Mouse (Mus musculus): ENCODE data around the gene Rph3a. TPM values are rescaled to one million over a fixed set of nuclear protein-coding genes. Genes with fewer than 3 reads are reported as not detected.

The Rph3a gene
- total RNA-seq (2021), result 100 to 1,000 TPM; 309 to 328 TPM
- long read RNA-seq, experiment 1, partial matches to known transcripts, result 71 of 327 reads
- long read RNA-seq, experiment 1, other reads (novel, unspliced or antisense), result 256 of 327 reads
- long read RNA-seq, experiment 2, partial matches to known transcripts, result 36 of 173 reads
- long read RNA-seq, experiment 2, other reads (novel, unspliced or antisense), result 137 of 173 reads

DNA sequence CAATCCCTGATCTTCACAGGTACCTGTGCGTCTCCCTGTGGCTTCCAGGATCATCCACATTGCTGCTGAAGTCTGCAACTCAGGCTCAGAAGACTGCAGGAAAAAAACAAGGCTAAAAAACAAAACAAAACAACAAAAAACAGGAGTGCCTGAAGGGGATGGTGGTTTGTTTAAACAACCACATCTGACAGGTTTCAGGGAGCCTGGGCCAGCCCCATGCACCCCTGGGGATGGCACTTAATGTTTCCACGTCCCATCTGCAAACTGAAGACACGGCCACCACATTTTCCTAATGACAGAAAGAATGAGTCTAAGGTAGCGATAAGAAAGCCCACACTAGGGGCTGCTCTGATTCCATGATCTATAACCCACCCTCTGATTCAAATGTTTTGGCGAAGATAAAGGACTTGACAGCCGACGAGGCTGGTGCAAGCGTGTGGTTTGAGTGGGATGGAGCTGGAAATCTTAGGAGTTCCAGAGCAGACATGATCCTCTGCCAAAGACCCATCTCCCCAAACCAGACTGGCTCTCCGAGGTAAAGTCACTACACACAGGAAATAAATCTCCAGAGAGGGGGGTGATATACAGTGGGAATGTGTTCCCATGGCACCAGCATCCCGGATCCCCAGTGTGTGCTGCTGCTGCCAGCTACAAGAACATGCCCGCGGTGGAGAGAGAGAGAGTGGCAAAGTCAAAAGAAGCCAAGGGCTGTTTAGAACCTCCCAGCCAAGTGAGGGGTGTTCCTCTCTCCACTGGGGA, at the start of gene Rph3a:
TSS of gene Rph3a (minus strand) at position 282 of the 759 bp plus-strand sequence.
- no peak for DNase-seq (ENCODE audit: low spot score in 2 of 2)

DNA sequence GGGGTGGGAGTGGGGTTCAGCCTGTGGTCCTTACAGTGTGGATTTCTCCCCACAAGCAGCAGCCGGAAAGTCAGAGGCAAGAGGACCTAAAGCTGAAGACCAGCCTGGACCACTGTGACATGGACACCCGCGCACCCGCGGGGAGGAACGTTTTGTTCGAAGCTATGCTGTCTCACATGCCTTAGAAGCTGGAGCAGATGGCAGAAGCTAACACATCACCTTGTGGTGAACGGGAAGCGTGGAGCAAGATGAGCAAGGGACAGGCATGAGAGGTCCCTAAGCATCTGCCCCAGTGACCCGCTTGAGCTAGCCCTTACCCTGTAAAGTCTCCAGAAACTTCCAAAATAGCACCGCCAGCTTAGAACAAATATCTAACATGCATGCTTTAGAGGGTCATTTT, 48.4 kb upstream of the Rph3a start:
- DNase-seq (ENCODE audit: low spot score in 2 of 2), result peak in 1 of 2 experiments; percentile 27

DNA sequence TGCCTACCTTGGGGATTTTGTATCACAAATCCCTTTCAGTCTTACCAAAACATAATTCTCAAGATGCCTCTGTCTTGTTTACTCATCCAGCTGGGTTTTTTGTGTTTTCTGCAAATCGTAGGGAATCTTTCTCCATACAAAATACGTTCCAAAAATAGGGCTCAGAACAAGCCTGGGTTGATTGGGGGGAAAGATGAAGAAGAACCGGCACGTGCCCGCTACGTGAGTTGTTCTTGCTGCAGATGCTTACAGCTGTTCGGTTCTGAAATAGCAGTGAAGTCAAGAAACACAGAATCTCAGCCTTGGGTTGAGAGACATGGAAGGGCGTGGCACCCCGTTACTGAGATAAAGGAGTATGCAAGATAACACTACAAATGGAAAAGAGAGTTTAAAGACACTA, 44.0 kb upstream of the Rph3a start:
- no peak for DNase-seq (ENCODE audit: low spot score in 2 of 2)

DNA sequence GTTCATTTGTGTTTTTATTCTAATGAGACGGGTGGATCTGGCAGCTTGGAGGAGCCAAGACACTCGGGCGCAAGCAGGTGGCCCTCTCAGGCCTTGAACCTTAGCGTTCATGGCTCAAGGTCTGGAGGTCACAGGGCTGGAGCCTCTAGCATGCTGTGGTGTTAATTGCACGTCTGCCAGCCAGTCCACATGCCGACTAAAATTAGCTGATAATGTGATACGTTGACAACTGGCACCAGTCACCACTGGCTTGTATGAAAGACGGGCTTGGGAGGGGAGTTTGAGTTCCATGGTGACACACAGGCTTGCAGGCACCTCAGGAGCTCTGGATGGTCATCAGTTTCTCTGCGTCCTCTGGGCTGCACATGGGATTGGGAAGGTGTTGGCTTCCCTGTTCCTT, 31.9 kb upstream of the Rph3a start:
- DNase-seq (ENCODE audit: low spot score in 2 of 2), result no peak

DNA sequence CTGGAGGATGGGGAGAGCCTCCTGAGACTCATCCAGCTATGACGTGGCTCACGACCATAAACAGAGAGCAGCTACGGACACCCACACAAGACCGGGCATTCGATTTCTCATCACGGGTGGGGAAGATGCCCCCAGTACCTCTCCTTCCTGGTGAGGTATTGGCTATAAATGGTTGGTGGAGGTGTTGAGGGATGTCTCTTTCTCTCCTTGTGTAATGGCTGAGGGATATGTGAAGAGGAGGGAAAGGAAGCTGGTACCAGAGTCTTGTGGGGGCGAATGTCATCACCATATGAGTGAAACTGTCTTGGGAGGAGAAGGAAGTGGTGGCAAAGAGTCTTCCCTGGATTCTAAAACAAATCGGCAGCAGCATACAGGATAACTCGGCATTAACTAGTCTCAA, 29.6 kb upstream of the Rph3a start:
- DNase-seq (ENCODE audit: low spot score in 2 of 2), result peak in 1 of 2 experiments; percentile 36

DNA sequence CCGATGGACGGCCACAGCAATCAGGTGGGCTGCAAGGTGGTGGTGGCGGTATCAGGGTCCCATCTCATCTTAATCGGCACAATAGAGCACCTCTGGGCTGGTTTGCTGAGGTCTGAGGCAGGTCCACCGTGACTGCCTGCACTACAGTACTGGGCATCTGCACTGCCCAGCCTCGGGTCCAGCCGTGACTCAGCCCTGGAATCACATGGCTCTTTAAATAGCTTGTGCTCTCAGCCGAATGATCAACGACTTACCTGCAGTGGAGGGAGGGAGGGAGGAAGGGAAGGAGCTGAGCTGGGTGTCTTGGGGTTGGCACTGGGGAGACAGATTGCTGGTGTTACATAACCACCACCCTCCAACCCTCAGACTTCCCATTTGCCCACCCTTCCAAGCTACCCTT, 20.3 kb upstream of the Rph3a start:
- DNase-seq (ENCODE audit: low spot score in 2 of 2), result no peak

DNA sequence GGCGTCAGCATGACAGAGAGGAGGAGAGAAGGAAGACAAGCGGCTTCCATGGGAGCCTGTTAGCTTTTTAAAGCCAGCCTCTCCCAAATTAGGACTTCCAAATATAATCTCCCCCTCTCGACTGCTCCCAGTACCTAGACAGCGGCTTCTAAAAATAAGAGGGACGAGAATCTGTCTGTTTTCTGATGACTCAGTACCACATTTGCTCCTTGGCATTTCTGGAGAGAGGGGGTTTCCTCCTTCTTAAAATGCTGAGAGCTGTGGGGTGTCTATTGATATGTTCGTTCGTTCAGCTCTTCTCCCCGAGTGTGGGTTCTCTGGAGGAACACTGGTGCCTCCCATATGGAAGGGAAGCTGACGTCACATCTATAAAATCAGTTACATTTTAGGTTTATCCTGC, 9.6 kb upstream of the Rph3a start:
- no peak for DNase-seq (ENCODE audit: low spot score in 2 of 2)

DNA sequence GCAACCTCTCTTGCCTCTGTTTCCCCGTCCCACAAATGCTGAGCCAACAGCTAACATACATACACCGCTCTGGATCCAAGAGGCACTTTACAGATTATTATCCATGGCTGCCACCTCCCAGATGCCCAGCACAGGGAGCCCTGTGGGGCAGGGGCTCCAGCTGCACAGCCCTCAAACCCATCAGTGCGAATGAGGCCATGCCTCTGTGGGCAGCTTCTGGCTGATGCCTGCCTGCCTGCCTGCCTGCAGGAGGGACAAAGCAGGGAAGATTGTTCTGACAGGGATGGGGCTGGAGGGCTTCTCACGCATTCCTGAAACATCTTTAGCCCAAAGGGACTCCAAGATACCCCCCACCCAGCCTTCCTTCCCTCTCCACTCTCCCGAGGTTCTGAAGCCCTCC, 7.8 kb upstream of the Rph3a start:
- no peak for DNase-seq (ENCODE audit: low spot score in 2 of 2)

DNA sequence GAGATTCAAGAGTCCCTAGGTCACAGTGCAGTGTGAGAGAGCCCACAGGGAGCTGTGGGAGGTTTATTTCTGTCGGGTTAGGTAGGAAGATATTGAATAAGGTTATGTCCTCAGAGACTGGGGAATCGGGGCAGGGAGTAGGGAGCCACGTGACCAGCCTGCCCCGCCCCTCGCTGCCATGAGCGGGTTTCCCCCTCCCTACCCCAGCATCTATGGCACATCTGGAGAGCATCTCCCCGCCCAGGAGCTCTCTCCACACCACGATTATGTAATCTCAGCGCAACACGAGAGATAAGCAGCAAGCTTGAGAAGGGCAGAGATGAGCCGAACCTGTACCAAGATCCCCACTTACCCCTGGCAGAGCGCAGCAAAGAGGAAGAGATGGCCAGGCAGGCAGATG, 6.5 kb upstream of the Rph3a start:
- no peak for DNase-seq (ENCODE audit: low spot score in 2 of 2)

DNA sequence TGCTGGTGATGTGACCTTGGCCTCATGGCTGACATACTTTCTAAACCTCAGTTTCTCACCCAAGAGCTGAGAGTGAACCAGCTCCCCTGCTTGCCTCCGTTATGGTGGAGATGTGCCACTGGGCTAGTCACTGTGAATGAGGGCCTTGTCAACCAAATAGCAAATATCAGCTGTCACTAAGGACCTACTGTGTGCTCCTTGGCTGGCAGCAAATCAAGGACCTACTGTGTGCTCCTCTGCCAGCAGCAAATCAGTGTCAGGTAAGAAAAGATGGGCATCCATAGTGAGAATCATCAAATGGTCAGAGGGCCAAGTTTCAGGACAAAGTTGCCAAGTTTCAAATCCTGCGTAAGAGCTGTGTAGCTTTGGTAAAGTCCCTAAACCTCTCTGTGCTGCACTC, 4.6 kb upstream of the Rph3a start:
- DNase-seq (ENCODE audit: low spot score in 2 of 2), result no peak

DNA sequence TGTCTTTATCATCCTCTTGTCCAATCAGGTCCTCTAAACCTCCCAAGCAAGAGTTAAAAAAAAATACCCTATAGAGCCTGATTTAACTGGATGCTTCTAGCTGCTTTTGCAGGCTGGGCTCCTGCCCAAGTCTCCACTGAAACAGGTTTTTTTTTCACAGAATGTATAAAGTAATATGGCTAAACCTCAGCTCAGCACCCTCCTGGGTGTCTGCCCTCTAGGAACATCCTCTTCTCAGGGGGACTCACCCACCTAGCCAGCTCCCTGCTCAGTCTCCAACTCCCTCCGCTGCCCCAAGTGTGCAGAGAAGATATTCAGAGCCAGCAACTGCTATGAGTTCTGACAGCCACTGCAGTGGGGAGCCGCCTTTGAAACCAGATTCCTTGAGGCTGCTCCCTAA, 2.1 kb upstream of the Rph3a start:
- DNase-seq (ENCODE audit: low spot score in 2 of 2), result no peak

DNA sequence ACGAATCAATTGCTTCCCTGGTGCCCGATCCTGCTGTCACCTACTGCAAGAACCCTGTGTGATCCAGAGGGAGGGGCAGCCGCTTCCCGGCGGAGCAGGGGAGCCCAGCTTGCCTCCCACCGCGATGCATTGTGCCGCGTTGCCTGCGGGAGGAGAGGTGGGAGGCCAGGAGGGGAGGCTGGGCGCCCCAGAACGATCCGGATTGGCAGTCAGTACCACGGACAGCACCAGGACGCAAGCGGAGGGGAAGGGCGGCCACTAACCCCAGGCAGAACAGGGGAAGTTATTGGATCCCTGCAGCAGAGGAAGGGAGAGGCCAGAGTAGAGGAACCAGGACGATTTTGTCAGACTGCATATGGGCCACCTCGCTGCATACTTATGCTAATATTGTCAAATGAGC, 486 bp downstream of the Rph3a start:
- DNase-seq (ENCODE audit: low spot score in 2 of 2), result peak; percentile 64 to 82

DNA sequence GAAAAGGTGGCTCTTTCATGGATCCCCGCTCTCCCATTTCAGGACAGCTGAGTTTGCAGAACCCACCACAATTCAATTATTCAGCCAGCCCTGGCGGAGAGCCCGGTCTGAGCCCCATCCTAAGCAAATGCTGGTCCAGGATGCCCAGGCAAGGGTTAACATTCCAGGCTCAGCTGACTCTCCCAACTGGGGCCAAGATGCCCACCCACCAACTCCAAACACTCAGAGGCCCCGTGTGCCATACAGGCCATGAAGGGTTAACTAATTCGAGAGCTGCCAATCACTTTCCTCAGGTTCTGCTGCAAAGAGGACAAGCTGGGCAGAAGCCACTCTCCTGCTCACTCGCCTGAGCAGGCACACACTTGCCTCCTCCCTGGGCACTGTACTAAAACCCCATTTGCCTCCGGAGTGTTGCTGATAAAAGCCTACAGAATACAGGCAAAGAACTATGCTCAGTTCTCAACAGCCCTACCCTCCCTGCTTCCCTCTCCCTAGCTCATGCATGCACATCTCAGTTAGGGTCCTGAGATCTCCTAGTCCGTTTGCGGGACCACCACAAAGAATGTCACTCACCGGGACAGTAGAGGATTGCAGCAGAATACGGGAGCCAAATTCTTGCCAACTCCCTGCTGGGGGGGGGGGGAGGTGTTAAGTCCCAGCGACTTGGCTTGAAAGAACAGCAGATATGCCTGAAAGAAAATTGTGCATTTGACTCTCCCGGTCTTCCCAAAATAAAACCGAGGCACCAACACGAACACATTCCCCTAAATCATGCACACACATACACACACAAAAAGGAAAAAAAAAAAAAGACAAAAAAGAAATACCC, 1.3 kb downstream of the Rph3a start:
- no peak for DNase-seq (ENCODE audit: low spot score in 2 of 2)

DNA sequence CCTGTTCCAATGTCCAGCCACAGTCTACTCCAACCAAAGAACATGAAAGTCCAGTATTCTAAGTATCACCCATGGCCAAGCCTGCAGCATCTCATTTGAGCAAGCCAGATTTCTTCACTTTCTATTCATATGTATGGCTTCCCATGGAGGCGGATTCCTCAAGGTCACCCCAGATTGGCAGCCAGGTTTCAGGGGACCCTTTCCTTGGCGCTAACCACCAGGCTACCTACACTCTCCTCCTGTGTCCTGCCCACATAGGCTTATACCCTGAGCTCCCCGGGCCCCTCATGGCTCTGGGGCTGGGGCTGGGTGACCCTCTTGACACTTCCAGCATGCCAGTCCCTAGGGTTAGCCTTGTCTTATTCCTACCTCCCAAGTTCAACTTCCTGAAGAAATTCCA, 2.3 kb downstream of the Rph3a start:
- DNase-seq (ENCODE audit: low spot score in 2 of 2), result no peak

DNA sequence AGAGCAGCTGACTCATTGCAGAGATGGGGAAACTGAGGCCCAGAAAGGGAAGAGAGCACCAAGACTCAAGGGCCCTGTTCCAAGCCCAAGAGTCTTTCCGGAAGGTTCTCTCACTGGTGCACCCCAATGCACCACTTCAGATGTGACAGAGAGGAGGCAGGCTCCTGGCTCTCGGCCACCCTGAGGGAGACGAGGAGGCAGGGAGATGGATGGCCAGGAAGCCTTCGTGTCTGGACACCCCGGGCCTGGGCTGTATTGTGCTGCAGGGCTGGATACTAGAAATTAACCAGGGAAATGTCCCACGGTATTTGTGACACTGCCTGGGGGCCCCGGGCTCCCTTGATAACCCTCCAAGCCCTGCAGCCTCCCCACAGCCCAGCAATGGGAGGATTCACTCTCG, 2.8 kb downstream of the Rph3a start:
- peak; percentile 64 to 69 for DNase-seq (ENCODE audit: low spot score in 2 of 2)

DNA sequence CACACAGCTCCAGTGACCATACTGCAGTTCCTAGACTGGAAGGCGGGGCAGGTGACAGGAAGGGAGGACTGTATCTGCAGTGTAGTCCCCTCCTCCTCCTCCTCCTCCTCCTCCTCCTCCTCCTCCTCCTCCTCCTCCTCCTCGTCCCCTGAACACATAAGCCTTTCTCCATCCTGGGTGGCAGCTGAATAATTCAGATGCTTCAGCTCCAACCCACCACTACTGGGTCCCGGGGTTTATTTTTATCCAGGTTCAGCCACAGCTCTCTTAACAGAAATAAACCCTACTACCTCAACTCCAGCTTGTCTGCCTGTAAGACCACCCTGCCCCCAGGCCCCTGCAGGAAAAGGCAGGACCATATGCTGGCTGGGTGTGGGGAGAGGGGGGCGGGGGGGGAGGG, 3.7 kb downstream of the Rph3a start:
- DNase-seq (ENCODE audit: low spot score in 2 of 2), result no peak

DNA sequence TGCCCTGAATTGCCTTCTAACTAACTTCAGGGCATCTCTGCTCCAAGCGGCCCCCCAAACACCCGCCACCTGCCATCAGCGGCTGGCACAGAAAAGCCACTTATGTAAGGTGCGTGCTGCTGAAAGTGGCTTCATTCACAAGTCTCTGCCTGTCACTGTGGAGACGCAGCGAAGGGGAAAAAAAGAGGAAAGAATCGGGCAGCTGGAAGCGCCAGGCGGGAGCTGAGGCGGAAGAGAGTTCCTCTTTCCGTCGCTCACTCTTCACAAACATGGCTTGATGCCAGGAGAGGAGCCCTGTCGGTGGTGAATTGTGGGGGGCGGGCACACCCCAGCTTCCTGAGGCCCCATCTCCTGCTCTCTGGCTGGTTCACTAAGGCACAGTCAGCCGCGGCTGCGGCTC, 6.1 kb downstream of the Rph3a start:
- peak; percentile 58 to 67 for DNase-seq (ENCODE audit: low spot score in 2 of 2)

DNA sequence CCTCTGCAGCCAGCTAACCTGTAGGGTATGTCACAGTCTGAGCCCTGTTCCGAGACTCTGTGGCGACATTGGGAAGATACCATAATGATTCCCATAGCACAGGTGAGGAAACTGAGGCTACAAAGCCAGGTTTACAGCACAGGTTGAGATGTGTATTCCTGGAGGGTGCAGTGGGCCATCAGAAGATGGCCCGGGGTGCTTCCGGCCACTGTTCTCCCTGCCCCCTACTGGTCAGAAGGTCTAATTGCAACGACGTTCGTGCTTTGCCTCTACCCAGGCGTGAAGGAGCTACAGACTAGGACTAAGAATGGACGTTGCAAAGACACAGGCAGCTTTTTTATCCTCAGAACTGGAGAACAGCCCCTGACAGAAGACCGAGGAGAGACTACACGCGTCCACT, 10.3 kb downstream of the Rph3a start:
- DNase-seq (ENCODE audit: low spot score in 2 of 2), result no peak

DNA sequence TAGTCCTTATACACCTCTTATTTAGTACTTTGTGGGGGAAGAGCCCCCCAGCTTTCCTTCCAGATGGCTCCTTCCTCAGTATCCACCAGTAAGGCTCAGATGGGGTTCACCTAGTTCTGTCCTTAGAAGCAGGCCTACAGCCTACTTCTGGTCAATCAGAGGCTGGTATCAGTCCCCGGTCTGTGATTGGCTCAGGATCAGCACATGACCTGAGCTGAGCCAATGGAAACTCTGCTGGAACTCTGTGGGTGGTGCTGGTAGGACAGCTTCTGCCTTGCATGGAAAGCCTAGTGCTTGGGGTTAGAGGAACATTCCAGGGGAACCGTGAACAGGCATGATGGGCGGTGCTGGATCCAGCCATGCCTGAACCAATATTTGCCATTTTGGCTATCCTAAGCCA, 21.5 kb downstream of the Rph3a start:
- DNase-seq (ENCODE audit: low spot score in 2 of 2), result no peak

DNA sequence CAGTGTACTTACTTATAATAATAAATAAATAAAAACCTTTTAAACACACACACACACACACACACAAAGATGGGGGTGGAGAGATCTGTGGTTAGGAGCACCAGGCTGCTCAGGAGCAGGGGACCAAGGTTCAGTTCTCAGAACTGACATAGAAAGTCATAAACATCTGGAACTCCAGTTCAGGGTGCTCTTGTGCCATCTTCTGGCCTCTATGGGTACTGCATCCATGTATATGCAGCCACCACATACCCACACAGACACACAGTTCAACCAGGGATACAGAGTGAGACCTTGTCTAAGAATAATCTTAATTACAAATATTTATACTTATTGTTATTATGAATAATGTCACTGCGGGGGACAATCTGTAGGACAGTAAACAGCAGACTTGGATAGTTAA, 26.9 kb downstream of the Rph3a start:
- DNase-seq (ENCODE audit: low spot score in 2 of 2), result no peak

DNA sequence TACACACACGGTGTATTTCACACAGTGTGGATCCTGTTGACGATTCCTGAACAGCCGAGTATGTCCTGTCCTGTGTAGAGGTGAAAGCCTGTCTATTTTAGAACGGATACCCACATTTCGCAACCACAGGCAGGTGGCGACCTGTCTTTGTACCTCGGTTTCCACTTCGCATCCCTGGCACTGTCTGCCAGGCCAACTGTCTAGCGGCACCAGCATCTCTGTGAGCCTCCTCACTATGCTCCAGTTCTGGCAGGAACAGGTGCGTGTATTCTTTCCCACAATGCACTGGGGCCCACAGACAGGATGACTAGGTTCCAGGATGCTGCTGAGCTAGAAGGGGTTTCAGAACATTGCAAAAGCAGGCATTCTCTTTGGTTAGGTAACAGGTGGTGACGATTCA, 28.7 kb downstream of the Rph3a start:
- DNase-seq (ENCODE audit: low spot score in 2 of 2), result no peak

DNA sequence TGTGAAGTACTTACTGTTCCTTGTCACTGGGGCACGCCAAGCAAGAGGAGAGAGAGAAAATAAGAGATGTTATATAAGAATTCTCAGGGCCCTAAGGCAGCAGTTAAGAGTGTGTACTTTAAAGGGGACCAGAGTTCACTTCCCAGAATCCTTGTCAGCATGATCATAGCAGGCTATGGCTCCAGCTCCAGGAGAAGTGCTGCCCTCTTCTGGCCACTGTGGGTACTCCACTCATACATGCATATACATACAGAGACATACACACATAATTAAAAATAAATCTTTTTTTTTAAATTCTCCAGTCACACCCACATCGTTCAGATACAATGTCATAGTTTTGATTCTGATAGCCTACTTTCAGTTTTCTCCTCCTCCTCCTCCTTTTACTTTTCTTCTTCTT, 29.8 kb downstream of the Rph3a start:
- no peak for DNase-seq (ENCODE audit: low spot score in 2 of 2)

All from left cerebral cortex, adult 18-20 months (tissue).